ENCODE assay signal across 12 mouse cellular contexts in genomic region chr4:83596486-83596885, GRCm38 (mm10).
DNase-seq lines count a peak whose midpoint lies in the region; ATAC-seq and TF ChIP-seq lines count a peak whose summit lies in the region.
"Had no signal": no experiment of that assay in that cellular context is flagged by ENCODE, and none has a peak within 500 bp of the region (broad histone marks: within the 10 kb centered on the region; RNA-seq: fewer than 3 reads in every experiment).

No protein-coding gene starts in this region.

- intact Hi-C loops in gastrocnemius, adult 2 months (cut with DNase I): no loop called here

- no peak for DNase-seq in gastrocnemius, adult 2 months
- DNase-seq in gastrocnemius, adult 18-20 months (ENCODE audit: low spot score): no peak
- DNase-seq in lung, postnatal 36 days: peak; percentile 17
- DNase-seq in lung, postnatal 4 days: no peak
- peak; percentile 35 for DNase-seq in embryo, embryonic 11 days
- peak; percentile 11 for DNase-seq in telencephalon, adult 2 months (ENCODE audit: low read depth, low spot score)
- no peak for DNase-seq in right cerebral cortex, postnatal 4 days
- DNase-seq: cerebellum, adult 11-12 months; thymus, adult 2 months had no signal

- TF ChIP-seq CTCF in gastrocnemius, adult 2 months (IDR thresholded peaks at IDR 0.05): peak; percentile 63

- H3K4me3 ChIP-seq in gastrocnemius, adult 2 months: no peak overlapping the region
- H3K4me3 ChIP-seq: liver, embryonic 15.5 days; neural tube, embryonic 12.5 days had no signal

- no peak for ATAC-seq in cerebellum, adult (ENCODE audit: insufficient number of reproducible peaks, low FRiP score, low TSS enrichment)

- H3K27ac ChIP-seq in gastrocnemius, adult 2 months: no peak overlapping the region
- H3K27ac ChIP-seq: liver, embryonic 15.5 days; neural tube, embryonic 12.5 days had no signal

Comparison
In these comparisons a context has a peak if more than half of its experiments do, and no peak if none do; other contexts are left out.
1. DNase-seq: peak in lung, postnatal 36 days (single experiment), embryo, embryonic 11 days (single experiment) and telencephalon, adult 2 months (single experiment); none in gastrocnemius, adult 2 months (single experiment), gastrocnemius, adult 18-20 months (single experiment), lung, postnatal 4 days (0 of 2) and right cerebral cortex, postnatal 4 days (single experiment).